Mouse (Mus musculus): ENCODE data around the gene U90926.

Gene U90926

GRCm38 (mm10) chr5:92218915-92219793 is 3.9 kb upstream of the U90926 start:
- DNase-seq (ENCODE audit: low spot score), result no peak

DNA sequence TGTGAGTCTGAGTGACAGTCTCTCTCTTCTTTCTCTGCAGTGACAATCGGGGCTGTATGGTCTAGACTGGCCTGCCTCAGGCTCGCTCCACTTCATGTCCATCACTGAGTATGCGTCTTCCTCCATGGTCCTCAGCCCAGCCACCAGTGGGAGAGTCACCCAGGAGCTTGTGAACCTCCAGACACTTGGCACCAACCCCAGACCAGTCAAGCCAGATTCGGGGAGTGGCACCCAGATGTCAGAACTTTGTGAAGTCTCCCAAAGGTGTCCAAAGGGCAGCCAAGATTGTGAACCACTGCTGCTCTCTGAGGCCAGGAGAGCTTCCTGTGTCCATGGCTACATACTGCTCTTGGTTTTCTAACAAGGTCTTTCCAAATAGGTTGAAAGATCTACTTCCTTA is 3.0 kb downstream of the U90926 start:
- DNase-seq (ENCODE audit: low spot score), result no peak

GRCm38 (mm10) chr5:92210205-92210604 is 5.0 kb downstream of the U90926 start:
- no peak for DNase-seq (ENCODE audit: low spot score)

DNA sequence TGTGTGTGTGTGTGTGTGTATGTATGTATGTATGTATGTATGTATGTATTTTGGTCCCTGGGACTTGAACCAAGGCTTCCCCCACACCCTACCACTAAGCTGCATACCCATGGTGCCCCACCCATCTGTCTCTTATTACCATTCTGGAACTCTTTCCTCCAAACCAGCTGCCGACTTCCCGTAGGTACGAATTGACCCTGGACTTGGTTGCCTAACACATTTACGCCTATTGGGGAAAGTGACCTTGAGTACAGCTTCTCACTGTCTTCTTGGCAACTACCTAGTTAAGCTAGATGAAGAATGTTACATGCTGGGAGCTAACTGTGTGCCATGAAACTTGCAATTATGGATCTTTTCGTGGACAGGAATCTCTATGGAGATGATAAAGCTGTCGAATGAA is 9.1 kb downstream of the U90926 start:
- DNase-seq (ENCODE audit: low spot score), result no peak

DNA sequence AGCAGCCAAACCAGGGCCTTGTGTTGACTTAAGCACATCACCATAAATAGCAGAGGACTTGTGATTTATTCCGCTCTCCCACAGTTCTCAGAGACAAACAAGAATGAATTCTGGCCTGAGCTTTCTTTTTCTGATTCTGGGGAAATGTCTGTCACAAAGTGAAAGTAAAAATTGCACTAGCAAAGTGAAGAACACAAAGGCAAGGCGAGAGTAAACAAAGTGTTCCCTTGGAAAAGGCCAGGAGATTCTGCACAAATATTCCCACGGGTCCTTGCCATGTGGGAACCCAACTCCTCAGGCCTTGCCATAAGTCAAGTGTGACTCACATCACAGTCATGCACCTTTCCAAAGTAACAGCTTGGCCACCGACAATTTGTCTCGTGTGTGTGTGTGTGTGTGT is 9.5 kb downstream of the U90926 start:
- DNase-seq (ENCODE audit: low spot score), result no peak

- no peak for DNase-seq (ENCODE audit: low spot score)
These were observed 10.0 kb downstream of the U90926 start for GRCm38 (mm10) chr5:92205184-92205583.

DNA sequence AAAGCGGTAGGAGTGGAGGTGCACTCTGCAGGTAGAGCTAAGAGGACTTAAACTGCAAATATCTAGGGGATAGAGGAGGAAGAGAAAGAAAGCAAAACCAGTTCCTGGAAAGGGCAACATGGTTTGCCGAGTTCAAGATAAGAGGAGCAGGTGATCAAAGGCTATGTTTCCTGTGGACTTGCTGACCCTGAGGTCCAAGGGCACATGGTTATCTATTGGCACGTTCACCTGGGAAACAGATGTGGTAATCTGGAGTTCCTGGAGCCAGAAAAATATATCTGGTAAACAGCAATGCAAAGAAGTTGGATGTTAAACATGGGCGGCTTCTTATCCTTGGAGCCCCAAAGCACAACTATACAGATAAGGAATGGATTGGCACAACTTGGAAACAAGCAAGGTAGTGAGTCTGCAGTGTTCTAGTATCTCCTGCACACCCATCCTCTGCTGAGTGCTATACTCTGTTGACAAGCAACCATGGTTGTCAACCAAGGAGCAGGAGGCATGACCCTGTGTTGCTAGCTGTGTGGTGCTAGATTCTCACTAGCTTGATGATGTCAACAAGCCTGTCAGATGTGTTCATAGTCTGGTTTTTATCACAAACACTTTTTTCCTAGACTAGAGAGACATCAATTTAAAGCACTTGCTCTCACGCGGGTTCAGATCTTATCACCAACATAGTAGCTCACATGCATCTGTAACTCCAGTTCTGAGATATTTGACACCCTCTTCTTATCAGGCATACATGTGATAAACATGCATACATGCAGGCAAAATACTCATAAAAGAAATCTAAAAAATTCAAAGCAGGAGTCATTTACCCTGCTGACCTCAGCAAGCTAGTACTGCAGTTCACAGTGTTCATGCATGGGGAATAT is 10.8 kb downstream of the U90926 start:
- no peak for DNase-seq (ENCODE audit: low spot score)

DNA sequence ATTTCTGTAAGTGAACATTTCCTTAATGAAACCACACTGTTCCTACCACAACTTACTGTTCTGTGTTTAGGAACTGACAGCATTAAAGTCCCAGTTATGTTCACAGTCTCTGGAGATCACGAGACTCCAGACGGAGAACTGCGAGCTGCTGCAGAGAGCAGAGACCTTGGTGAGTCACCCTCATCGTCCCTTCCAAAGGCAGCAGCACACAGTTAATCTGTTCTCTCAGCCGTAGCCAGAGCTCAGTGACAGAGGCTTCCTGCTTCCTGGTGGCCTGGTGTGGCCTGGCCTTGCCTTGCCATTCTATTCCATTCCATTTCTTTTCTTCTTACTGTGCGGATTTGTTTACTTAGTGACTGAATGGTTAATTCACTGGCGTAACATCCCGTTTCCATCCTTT is 16.9 kb downstream of the U90926 start:
- no peak for DNase-seq (ENCODE audit: low spot score)

- DNase-seq (ENCODE audit: low spot score), result no peak
These were observed 18.1 kb downstream of the U90926 start for GRCm38 (mm10) chr5:92196895-92197811.

DNA sequence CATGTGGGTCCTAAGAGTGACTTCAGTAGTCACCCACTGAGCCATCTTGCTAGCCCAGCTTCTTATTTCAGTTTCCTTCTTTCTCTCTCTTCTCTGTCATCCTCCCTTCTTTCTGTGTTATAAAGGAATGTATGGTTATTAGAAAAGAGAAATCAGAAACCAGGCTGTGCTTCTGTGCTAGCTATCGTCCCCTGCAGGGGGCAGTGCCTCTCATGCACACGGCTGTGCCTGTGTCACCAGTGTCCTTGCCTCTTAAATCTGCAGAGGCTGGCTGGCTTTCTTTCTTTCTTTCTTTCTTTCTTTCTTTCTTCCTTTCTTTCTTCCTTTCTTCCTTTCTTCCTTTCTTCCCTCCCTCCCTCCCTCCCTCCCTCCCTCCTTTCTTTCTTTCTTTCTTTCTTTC is 19.5 kb downstream of the U90926 start:
- peak; percentile 65 for DNase-seq (ENCODE audit: low spot score)

DNA sequence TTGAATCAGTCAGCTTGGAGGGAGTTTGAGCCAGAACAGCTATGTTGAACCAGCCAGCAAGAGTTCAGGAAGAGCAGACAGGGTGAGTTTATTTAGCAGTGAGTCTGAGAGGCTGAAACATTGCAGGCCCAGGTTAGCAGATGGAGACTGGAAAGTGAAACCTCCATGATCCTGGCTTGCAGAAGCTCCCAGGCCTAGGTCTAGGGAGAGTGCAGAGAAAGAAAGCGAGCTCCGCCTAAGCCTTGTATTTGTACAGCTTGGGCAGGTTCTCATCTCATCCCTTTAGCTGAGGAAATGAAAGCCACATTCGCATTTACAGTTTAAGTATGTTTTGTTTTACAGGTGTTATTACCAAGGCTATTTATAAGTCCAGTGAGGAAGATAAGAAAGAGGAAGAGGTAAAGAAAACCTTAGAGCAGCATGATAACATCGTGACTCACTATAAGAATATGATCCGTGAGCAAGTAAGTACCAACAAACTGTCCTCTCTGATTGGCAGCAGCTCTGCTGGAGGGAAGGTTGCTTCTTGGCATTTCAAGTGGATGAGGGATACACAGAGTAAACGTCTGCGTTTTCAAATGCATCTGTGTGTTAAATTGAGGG is 26.2 kb downstream of the U90926 start:
- no peak for DNase-seq (ENCODE audit: low spot score)

- no peak for DNase-seq (ENCODE audit: low spot score)
These were observed 32.0 kb downstream of the U90926 start for GRCm38 (mm10) chr5:92183071-92183830.

- no peak for DNase-seq (ENCODE audit: low spot score)
These were observed 49.2 kb downstream of the U90926 start for GRCm38 (mm10) chr5:92165976-92166375.

Data from embryo, embryonic 10 days (tissue).